Mouse (Mus musculus) heart, embryonic 15.5 days (tissue): ENCODE data around the gene Tpx2. TPM values are rescaled to one million over a fixed set of nuclear protein-coding genes. Genes with fewer than 3 reads are reported as not detected.

Experiments used
- ATAC-seq: fragments of 200-750 bp; cut with Nextera tagmentation; replicated peaks from 2 replicates; pipeline ENCODE4 v1.8.0; 2017; ENCODE audit warnings: low read depth, moderate TSS enrichment; ENCODE audit not compliant: insufficient number of reproducible peaks, insufficient read depth, low FRiP score
- H3K27ac ChIP-seq: fragments of 300-500 bp; sonication (generic); 2 replicates; pipeline ENCODE4 v1.5.1; 2015; ENCODE audit warnings: mild to moderate bottlenecking, inconsistent platforms
- H3K27me3 ChIP-seq: fragments of 300-500 bp; sonication (generic); 2 replicates; pipeline ENCODE4 v1.6.1; 2015; ENCODE audit warnings: inconsistent platforms
- H3K36me3 ChIP-seq: fragments of 300-500 bp; sonication (generic); 2 replicates; pipeline ENCODE4 v1.6.1; 2015; ENCODE audit warnings: mild to moderate bottlenecking, inconsistent platforms
- H3K4me1 ChIP-seq: fragments of 300-500 bp; sonication (generic); replicated peaks from 2 replicates; pipeline ENCODE4 v1.6.1; 2015; ENCODE audit warnings: inconsistent platforms
- H3K4me2 ChIP-seq: fragments of 300-500 bp; sonication (generic); 2 replicates; pipeline ENCODE4 v1.6.1; 2015; ENCODE audit warnings: inconsistent platforms, mild to moderate bottlenecking, moderate library complexity
- H3K4me3 ChIP-seq: fragments of 300-500 bp; sonication (generic); 2 replicates; pipeline ENCODE4 v1.5.1; 2015; ENCODE audit warnings: mild to moderate bottlenecking, inconsistent platforms
- H3K9ac ChIP-seq: fragments of 300-500 bp; sonication (generic); 2 replicates; pipeline ENCODE4 v1.6.1; 2015; ENCODE audit warnings: mild to moderate bottlenecking, inconsistent platforms
- H3K9me3 ChIP-seq: fragments of 300-500 bp; sonication (generic); replicated peaks from 2 replicates; pipeline ENCODE4 v1.6.1; 2016; ENCODE audit warnings: inconsistent platforms
- WGBS: fragments of 180-500 bp; shearing (Covaris S2); methylation state at CpG from one replicate; pipeline ENCODE4 v1.1.7; 2015; ENCODE audit warnings: mixed read lengths; 5-methylcytosine and 5-hydroxymethylcytosine counted together
- polyA plus RNA-seq: library from polyadenylated mRNA; unstranded; fragments of >200 nt; fragmentation: Nextera tagmentation; extraction: Ambion mirVana; gene quantifications from 2 replicates; pipeline ENCODE4 v1.2.1, GENCODE M21; 2015

Tpx2 gene
- 47.3 and 49.9 TPM in 2 replicates for polyA plus RNA-seq

DNA sequence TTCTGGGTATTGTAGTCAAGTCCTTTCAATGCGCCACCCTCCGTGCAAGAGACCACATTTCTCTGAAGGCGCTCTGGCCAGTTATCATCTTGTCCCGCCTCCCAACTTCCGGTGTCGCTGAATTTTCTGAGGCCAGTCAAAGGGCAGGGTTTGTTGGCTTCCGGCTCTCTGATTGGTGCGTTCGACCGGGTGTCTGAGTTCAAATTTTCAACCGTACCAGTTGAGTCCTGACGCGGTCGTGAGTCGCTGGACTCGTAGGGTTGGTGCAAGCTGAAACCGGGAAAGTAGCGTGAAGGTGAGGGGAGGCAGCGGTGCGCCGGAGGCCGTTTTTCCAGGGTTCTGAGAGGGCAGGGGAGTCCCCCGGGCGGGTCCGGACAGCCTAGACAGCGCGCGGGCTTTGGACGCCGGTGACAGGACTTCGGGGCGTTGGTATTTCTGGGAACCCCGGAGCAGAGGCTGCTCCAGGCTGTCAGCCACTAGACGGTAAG is at the start of gene Tpx2:
Tpx2 (plus strand) TSS at position 150 of the 488 bp plus-strand sequence.
- no peaks in the 10 kb centered on the region for H3K9me3 ChIP-seq
- WGBS = under 1% methylated on average over 34 of the region's 34 CpGs
- peaks cover 18% of the 10 kb centered on the region for H3K4me1 ChIP-seq
- no peaks in the 10 kb centered on the region for H3K27me3 ChIP-seq
- peak within 1 kb of the TSS; percentile 78 for H3K4me2 ChIP-seq
- H3K36me3 ChIP-seq = peaks cover 3% of the 10 kb centered on the region; the same call in 1 of the 2 replicates
- H3K27ac ChIP-seq = peak within 1 kb of the TSS; percentile 82
- peak; percentile 96 for ATAC-seq
- H3K9ac ChIP-seq = peak within 1 kb of the TSS; percentile 77
- H3K4me3 ChIP-seq = peak within 1 kb of the TSS; percentile 97

DNA sequence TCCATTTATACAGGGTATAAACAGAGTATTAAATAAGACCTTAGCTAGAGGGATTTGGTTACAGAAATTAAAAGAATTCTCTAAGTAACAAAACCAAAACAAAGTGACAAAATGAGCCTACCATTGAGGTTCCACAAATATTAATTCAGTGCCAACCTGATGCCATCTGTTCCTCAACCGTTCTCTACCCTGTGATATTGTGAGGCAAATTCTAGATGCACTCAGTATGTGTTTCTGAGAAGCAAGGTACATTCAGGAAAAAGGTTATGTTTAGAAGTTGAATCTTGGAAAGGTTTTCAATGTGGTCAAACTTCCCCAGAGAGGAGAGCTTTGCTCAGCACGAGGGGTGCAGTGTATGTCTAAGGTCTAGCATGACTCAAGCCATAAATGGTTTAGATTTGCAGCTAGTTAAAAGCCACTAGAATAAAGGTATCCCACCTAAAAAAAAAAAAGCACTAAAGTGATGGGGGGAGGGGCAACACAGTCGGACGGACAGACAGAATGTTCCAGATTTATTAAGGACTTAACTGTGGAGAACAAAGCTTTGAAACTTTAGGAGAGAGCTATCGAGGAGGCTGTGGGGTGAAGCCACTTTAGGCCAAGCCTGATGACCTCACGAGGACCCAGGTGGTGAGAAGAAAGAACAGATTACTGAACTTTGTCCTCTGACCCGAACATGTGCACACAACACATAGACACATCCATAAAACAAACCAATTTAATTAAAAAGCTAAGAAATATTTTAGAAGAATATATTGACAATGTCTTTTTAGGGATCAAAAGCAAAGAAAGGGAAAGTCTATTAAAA is 47.6 kb upstream of the Tpx2 start:
- H3K4me2 ChIP-seq = no peak overlapping the region
- no peak overlapping the region for H3K27ac ChIP-seq
- H3K36me3 ChIP-seq = no peaks in the 10 kb centered on the region
- peaks cover 13% of the 10 kb centered on the region for H3K4me1 ChIP-seq
- H3K9ac ChIP-seq = no peak overlapping the region
- H3K4me3 ChIP-seq = no peak overlapping the region
- ATAC-seq = no peak
- 79% methylated on average over 7 of the region's 7 CpGs for WGBS
- no peaks in the 10 kb centered on the region for H3K9me3 ChIP-seq
- H3K27me3 ChIP-seq = no peaks in the 10 kb centered on the region

DNA sequence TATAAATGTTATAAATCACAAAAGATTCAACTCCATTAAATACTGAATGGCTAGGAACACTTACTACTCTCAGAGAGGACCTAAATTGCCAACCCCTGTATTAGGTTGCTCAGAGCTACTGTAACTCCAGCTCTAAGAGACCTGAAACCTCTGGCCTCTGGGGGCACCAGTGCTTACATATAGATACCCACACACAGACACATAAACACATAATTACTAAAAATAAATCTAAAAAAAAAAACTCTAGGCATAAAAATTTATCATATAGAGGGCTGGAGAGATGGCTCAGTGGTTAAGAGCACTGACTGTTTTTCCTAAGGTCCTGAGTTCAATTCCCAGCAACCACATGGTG is 47.0 kb upstream of the Tpx2 start:
- H3K4me2 ChIP-seq = no peak overlapping the region
- no peak overlapping the region for H3K9ac ChIP-seq
- no peak overlapping the region for H3K4me3 ChIP-seq
- no peaks in the 10 kb centered on the region for H3K36me3 ChIP-seq
- no peaks in the 10 kb centered on the region for H3K9me3 ChIP-seq
- H3K27ac ChIP-seq = no peak overlapping the region
- H3K4me1 ChIP-seq = peaks cover 15% of the 10 kb centered on the region
- no peaks in the 10 kb centered on the region for H3K27me3 ChIP-seq
- no peak for ATAC-seq

DNA sequence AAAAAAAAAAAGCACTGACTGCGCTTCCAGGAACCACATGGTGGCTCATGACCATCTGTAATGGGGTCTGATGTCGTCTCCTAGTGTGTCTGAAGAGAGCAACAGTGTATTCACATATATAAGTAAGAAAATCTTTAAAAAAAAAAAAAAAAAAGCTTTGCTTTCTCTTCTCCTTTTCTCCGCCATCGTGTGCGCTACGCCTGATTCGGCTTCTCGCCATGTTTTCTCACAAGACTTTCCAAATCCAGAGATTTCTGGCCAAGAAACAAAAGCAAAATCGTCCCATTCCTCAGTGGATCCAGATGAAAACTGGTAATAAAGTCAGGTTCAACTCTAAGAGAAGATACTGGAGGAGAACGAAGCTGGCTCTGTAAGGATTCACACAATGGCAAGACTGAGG is 45.5 kb upstream of the Tpx2 start:
- no peaks in the 10 kb centered on the region for H3K27me3 ChIP-seq
- no peak overlapping the region for H3K9ac ChIP-seq
- no peak for ATAC-seq
- WGBS = 93% methylated on average over 10 of the region's 10 CpGs
- no peaks in the 10 kb centered on the region for H3K36me3 ChIP-seq
- H3K4me1 ChIP-seq = peaks cover 24% of the 10 kb centered on the region
- no peak overlapping the region for H3K27ac ChIP-seq
- H3K4me2 ChIP-seq = no peak overlapping the region
- no peaks in the 10 kb centered on the region for H3K9me3 ChIP-seq
- H3K4me3 ChIP-seq = no peak overlapping the region

DNA sequence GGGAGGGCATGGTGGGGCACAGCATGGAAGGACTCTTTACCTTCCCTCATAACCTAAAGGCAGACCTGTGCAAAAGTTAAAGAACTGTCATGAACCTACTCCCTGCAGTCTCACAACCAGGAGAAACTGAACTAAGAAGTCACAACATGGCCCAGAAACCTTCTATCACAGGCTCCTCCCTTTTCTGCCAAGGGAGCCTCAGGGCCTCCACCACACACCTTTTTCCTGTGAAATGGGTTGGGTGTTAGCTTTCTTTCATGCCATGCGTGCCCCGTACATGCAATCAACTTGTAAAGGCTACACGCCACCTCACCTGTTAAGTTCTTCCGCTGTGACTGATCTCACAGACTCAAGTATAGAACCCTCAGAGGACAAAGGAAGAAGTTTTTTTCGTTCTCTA is 44.7 kb upstream of the Tpx2 start:
- 91% methylated on average over 5 of the region's 5 CpGs for WGBS
- H3K36me3 ChIP-seq = no peaks in the 10 kb centered on the region
- no peak for ATAC-seq

DNA sequence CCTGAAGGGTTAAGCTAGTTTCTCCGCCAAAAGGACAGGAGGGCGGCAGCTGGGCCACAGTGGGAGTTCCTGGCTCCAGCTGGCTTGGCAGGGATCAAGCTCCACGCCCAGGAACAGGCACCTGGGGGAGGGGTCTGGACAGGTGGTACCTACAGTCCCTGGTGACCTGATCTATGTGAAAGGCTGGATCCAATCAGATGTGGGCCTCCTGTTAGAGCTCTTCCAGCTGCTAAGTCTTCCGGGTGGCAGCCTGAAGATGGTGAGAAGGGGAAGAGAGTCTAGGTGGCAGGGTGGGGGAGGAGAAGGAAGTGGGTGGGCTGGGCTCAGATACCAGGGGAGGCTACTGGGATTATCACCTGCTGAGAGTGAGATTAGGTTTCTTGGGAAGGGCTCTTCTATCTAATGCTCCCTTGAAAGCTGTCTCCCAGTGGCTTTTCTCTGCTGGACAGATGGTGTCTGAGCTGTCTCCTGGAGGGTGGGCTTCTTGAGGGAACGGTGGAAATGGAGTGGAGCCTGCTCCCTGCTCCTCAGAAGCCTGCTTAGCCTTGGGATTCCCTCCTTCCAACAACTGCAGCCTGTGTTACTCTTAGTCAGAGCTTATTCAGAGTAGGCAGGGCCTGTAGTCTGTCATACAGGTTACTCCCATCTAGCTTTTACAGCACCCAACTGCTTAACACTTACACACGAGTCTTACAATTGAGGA is 43.2 kb upstream of the Tpx2 start:
- H3K4me2 ChIP-seq = no peak overlapping the region
- H3K9ac ChIP-seq = no peak overlapping the region
- ATAC-seq = no peak; the same call in 1 of the 2 replicates
- H3K9me3 ChIP-seq = no peaks in the 10 kb centered on the region
- H3K36me3 ChIP-seq = no peaks in the 10 kb centered on the region
- H3K4me3 ChIP-seq = no peak overlapping the region
- H3K27me3 ChIP-seq = no peaks in the 10 kb centered on the region
- WGBS = 15% methylated on average over 6 of the region's 6 CpGs
- H3K27ac ChIP-seq = peak overlapping the region; percentile 66
- H3K4me1 ChIP-seq = peaks cover 24% of the 10 kb centered on the region

More for the DNA sequence above, 44.7 kb upstream of the Tpx2 start:
- Histone ChIP-seq H3K4me2 (no peak overlapping the region), H3K4me1 (peaks cover 24% of the 10 kb centered on the region), H3K9ac (no peak overlapping the region), H3K9me3 (no peaks in the 10 kb centered on the region), H3K27me3 (no peaks in the 10 kb centered on the region), H3K4me3 (no peak overlapping the region), H3K27ac (no peak overlapping the region)

DNA sequence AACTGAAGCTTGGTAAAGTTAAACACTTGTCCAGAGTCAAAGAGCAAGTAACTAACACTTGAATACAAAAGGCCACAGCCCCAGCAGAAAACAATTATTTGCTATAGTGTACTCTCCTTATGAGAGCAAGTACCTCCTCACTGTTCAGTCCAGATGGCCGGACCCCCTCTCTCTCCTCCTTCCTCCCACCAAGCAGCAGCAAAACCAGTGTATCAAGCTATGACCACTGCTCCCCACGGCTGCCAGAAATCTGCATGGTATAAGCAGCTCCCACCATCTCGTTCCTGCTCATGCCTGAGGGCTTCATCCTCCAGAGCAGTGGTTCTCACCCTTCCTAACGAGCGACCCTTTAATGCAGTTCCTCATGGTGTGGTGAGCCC is 42.7 kb upstream of the Tpx2 start:
- Histone ChIP-seq H3K9me3 (no peaks in the 10 kb centered on the region), H3K9ac (no peak overlapping the region), H3K4me1 (peaks cover 24% of the 10 kb centered on the region), H3K27ac (peak overlapping the region; percentile 66; the same call in 1 of the 2 replicates), H3K36me3 (no peaks in the 10 kb centered on the region), H3K27me3 (no peaks in the 10 kb centered on the region), H3K4me2 (no peak overlapping the region), H3K4me3 (no peak overlapping the region)
- 61% methylated on average over 5 of the region's 5 CpGs for WGBS
- ATAC-seq = no peak

DNA sequence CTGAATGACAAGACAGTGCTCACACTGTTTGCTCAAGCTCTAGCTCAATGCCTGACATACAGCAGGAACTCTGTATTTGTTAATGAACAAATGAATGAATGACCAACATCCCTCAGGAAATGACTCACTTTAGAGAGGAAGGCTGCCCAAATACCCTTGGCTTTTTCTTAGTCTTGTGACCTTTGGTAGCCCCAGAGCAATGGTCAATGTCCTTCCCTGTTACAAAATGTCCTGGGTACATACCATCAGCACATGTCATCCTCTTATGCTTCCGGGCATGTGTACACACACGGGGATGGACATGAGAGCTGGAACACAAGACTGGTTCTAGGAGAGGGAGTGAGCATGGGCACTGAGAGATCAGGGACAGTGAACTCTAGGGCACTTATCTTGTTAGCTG is 41.7 kb upstream of the Tpx2 start:
- Histone ChIP-seq H3K9me3 (no peaks in the 10 kb centered on the region), H3K27me3 (no peaks in the 10 kb centered on the region), H3K4me1 (peaks cover 32% of the 10 kb centered on the region), H3K27ac (peak overlapping the region; percentile 17; the same call in 1 of the 2 replicates), H3K4me3 (no peak overlapping the region), H3K36me3 (no peaks in the 10 kb centered on the region), H3K4me2 (no peak overlapping the region), H3K9ac (no peak overlapping the region)
- no peak for ATAC-seq
- 50% methylated on average over 2 of the region's 2 CpGs for WGBS

DNA sequence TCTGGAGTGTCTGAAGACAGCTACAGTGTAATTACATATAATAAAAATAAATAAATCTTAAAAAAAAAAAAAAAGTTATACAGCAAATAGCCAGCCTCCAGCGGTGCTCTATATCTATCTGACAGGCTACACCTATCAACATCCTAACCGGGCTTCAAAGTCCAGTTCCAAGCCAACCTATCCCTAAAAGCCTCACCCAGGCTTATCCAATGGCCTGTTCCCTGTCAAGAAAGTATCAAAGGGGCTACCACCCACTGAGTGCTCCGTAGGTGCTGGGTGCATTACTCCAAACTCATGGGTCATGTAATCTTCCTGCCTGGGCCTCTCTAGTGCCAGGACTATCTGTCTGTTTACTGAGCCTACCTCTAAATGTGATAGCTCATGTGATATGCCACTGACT is 39.6 kb upstream of the Tpx2 start:
- Histone ChIP-seq H3K36me3 (no peaks in the 10 kb centered on the region), H3K9me3 (no peaks in the 10 kb centered on the region), H3K9ac (no peak overlapping the region), H3K4me3 (no peak overlapping the region), H3K4me1 (peaks cover 48% of the 10 kb centered on the region), H3K27me3 (no peaks in the 10 kb centered on the region), H3K27ac (no peak overlapping the region), H3K4me2 (no peak overlapping the region)
- ATAC-seq = no peak
- 64% methylated on average over 3 of the region's 3 CpGs for WGBS

DNA sequence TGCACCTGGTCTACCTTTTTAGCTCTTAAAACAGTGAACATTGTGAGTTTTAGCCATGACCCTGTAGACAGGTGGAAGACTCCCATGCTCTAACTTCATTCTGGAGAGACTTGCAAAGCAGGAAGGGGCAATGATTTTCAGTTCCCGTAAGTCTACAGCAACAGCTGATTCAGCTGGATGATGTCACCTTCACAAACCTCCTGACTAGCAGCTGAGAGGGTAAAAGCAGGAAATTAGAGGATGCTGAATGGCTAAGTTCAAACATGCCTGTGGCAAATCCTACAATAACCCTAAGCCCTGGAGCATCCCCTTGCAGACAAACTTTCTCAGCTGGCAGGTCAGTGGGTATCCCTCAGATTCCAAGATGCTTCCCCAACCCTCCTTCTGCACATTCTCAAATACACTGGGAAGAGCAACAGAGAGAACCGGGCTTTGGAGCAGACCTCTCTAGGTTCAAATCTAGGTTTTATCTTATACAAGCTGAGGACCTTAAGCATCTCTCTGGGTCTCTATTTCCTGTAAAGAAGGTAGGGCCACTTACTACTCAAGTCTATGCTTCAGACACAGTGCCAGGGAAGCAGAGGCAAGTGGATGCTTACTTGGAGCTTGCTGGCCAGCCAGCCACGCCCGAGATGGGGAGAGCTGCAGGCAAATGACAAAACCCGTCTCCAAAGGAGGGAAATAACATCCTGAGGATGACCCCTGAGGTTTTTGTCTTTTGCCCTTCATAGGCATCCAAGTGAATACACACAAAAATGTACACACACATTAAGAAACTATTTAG is 37.4 kb upstream of the Tpx2 start:
- Histone ChIP-seq H3K4me2 (no peak overlapping the region), H3K9ac (no peak overlapping the region), H3K4me3 (no peak overlapping the region), H3K27me3 (no peaks in the 10 kb centered on the region), H3K27ac (no peak overlapping the region), H3K4me1 (peaks cover 42% of the 10 kb centered on the region), H3K36me3 (no peaks in the 10 kb centered on the region), H3K9me3 (no peaks in the 10 kb centered on the region)
- no peak for ATAC-seq
- WGBS = 66% methylated on average over 5 of the region's 5 CpGs
